Mouse (Mus musculus): ENCODE data around the gene Fmnl2.

The Fmnl2 gene

GRCm38 (mm10) chr2:52913311-52913710, 55.7 kb downstream of the Fmnl2 start:
- no peak for DNase-seq (ENCODE audit: extremely low spot score, low spot score)

- DNase-seq (ENCODE audit: extremely low spot score, low spot score), result no peak
Observed at GRCm38 (mm10) chr2:52913746-52914145, 56.1 kb downstream of the Fmnl2 start.

- no peak for DNase-seq (ENCODE audit: extremely low spot score, low spot score)
Observed at GRCm38 (mm10) chr2:52915536-52915935, 57.9 kb downstream of the Fmnl2 start.

- no peak for DNase-seq (ENCODE audit: extremely low spot score, low spot score)
Observed at GRCm38 (mm10) chr2:52918094-52918493, 60.4 kb downstream of the Fmnl2 start.

- DNase-seq (ENCODE audit: extremely low spot score, low spot score), result no peak
Observed at GRCm38 (mm10) chr2:52920701-52921435, 63.2 kb downstream of the Fmnl2 start.

GRCm38 (mm10) chr2:52925062-52925461, 67.4 kb downstream of the Fmnl2 start:
- DNase-seq (ENCODE audit: extremely low spot score, low spot score), result no peak

- no peak for DNase-seq (ENCODE audit: extremely low spot score, low spot score)
Observed at GRCm38 (mm10) chr2:52927381-52927780, 69.7 kb downstream of the Fmnl2 start.

GRCm38 (mm10) chr2:52927858-52928301, 70.2 kb downstream of the Fmnl2 start:
- DNase-seq (ENCODE audit: extremely low spot score, low spot score), result no peak

- no peak for DNase-seq (ENCODE audit: extremely low spot score, low spot score)
Observed at GRCm38 (mm10) chr2:52928401-52928800, 70.7 kb downstream of the Fmnl2 start.

- no peak for DNase-seq (ENCODE audit: extremely low spot score, low spot score)
Observed at GRCm38 (mm10) chr2:52930106-52930868, 72.6 kb downstream of the Fmnl2 start.

GRCm38 (mm10) chr2:52931315-52931714, 73.7 kb downstream of the Fmnl2 start:
- DNase-seq (ENCODE audit: extremely low spot score, low spot score), result no peak

GRCm38 (mm10) chr2:52935906-52936305, 78.2 kb downstream of the Fmnl2 start:
- no peak for DNase-seq (ENCODE audit: extremely low spot score, low spot score)

GRCm38 (mm10) chr2:52938351-52939074, 80.9 kb downstream of the Fmnl2 start:
- DNase-seq (ENCODE audit: extremely low spot score, low spot score), result no peak

GRCm38 (mm10) chr2:52943644-52944423, 86.2 kb downstream of the Fmnl2 start:
- DNase-seq (ENCODE audit: extremely low spot score, low spot score), result no peak

GRCm38 (mm10) chr2:52944594-52944993, 86.9 kb downstream of the Fmnl2 start:
- DNase-seq (ENCODE audit: extremely low spot score, low spot score), result no peak

GRCm38 (mm10) chr2:52946074-52946473, 88.4 kb downstream of the Fmnl2 start:
- no peak for DNase-seq (ENCODE audit: extremely low spot score, low spot score)

- DNase-seq (ENCODE audit: extremely low spot score, low spot score), result no peak
Observed at GRCm38 (mm10) chr2:52946524-52947186, 89.0 kb downstream of the Fmnl2 start.

- no peak for DNase-seq (ENCODE audit: extremely low spot score, low spot score)
Observed at GRCm38 (mm10) chr2:52948406-52948805, 90.7 kb downstream of the Fmnl2 start.

- no peak for DNase-seq (ENCODE audit: extremely low spot score, low spot score)
Observed at GRCm38 (mm10) chr2:52949556-52949955, 91.9 kb downstream of the Fmnl2 start.

GRCm38 (mm10) chr2:52950226-52950625, 92.6 kb downstream of the Fmnl2 start:
- DNase-seq (ENCODE audit: extremely low spot score, low spot score), result no peak
